Mouse (Mus musculus) stomach, postnatal 0 days (tissue): ENCODE data around the gene Itga9.

ENCODE experiments used
- CTCF ChIP-seq: IDR thresholded peaks from 2 replicates; pipeline ENCODE4 v1.5.1; 2016; ENCODE audit warnings: antibody characterized with exemption, low read depth, mild to moderate bottlenecking, moderate library complexity
- EP300 ChIP-seq: optimal IDR thresholded peaks from 2 replicates; pipeline ENCODE3; 2016; ENCODE audit warnings: antibody characterized with exemption

GRCm38 (mm10) chr9:118950061-118950460, 343.6 kb downstream of the Itga9 start:
- TF ChIP-seq EP300 (no peak), CTCF (no peak)
